Mouse (Mus musculus): ENCODE measurements around the gene S1pr4. TPM values are rescaled to one million over a fixed set of nuclear protein-coding genes. Genes with fewer than 3 reads are reported as not detected.

Gene S1pr4
- total RNA-seq, 2 experiments from 2014 or later = 0.64 to 0.86 TPM

GRCm38 (mm10) chr10:81523142-81523541, 23.2 kb upstream of the S1pr4 start:
- intact Hi-C loops (cut with DNase I; ENCODE audit: low total_unique reads) = no loop called here
- no peak for DNase-seq

GRCm38 (mm10) chr10:81519978-81520365, 20.0 kb upstream of the S1pr4 start:
- DNase-seq = no peak
- intact Hi-C loops (cut with DNase I; ENCODE audit: low total_unique reads) = no loop called here

- DNase-seq = no peak
- intact Hi-C loops (cut with DNase I; ENCODE audit: low total_unique reads) = no loop called here
These were observed 19.5 kb upstream of the S1pr4 start for GRCm38 (mm10) chr10:81519227-81519977.

- DNase-seq = peak; percentile 73
- intact Hi-C loops (cut with DNase I; ENCODE audit: low total_unique reads) = no loop called here
These were observed 18.6 kb upstream of the S1pr4 start for GRCm38 (mm10) chr10:81518546-81518945.

- DNase-seq = no peak
- intact Hi-C loops (cut with DNase I; ENCODE audit: low total_unique reads) = no loop called here
These were observed 17.3 kb upstream of the S1pr4 start for GRCm38 (mm10) chr10:81517227-81517626.

GRCm38 (mm10) chr10:81513798-81514197, 13.9 kb upstream of the S1pr4 start:
- intact Hi-C loops (cut with DNase I; ENCODE audit: low total_unique reads) = no loop called here
- no peak for DNase-seq

- DNase-seq = no peak
These were observed 10.4 kb upstream of the S1pr4 start for GRCm38 (mm10) chr10:81510246-81510810.

GRCm38 (mm10) chr10:81507691-81508489, 8.0 kb upstream of the S1pr4 start:
- intact Hi-C loops (cut with DNase I; ENCODE audit: low total_unique reads) = no loop called here
- DNase-seq = no peak

More at GRCm38 (mm10) chr10:81510246-81510810, 10.4 kb upstream of the S1pr4 start:
- intact Hi-C loops (cut with DNase I; ENCODE audit: low total_unique reads) = no loop called here

- DNase-seq = no peak
- intact Hi-C loops (cut with DNase I; ENCODE audit: low total_unique reads) = no loop called here
These were observed 7.2 kb upstream of the S1pr4 start for GRCm38 (mm10) chr10:81507095-81507494.

- no peak for DNase-seq
- intact Hi-C loops (cut with DNase I; ENCODE audit: low total_unique reads) = no loop called here
These were observed 5.2 kb upstream of the S1pr4 start for GRCm38 (mm10) chr10:81505016-81505664.

GRCm38 (mm10) chr10:81502658-81503057, 2.7 kb upstream of the S1pr4 start:
- intact Hi-C loops (cut with DNase I; ENCODE audit: low total_unique reads) = loop anchor here (5.0 kb wide), 2 partner anchors 35 to 50 kb away; no protein-coding TSS in a partner anchor
- DNase-seq = peak; percentile 83

GRCm38 (mm10) chr10:81501863-81502262, 1.9 kb upstream of the S1pr4 start:
- intact Hi-C loops (cut with DNase I; ENCODE audit: low total_unique reads) = loop anchor here (5.0 kb wide), 2 partner anchors 35 to 50 kb away; no protein-coding TSS in a partner anchor
- no peak for DNase-seq

GRCm38 (mm10) chr10:81499250-81499901, 556 bp downstream of the S1pr4 start:
- intact Hi-C loops (cut with DNase I; ENCODE audit: low total_unique reads) = no loop called here
- DNase-seq = no peak

- intact Hi-C loops (cut with DNase I; ENCODE audit: low total_unique reads) = no loop called here
- DNase-seq = no peak
These were observed 1.3 kb downstream of the S1pr4 start for GRCm38 (mm10) chr10:81498316-81499249.

- intact Hi-C loops (cut with DNase I; ENCODE audit: low total_unique reads) = no loop called here
- no peak for DNase-seq
These were observed 2.3 kb downstream of the S1pr4 start for GRCm38 (mm10) chr10:81497401-81498270.

GRCm38 (mm10) chr10:81496969-81497368, 3.0 kb downstream of the S1pr4 start:
- DNase-seq = no peak
- intact Hi-C loops (cut with DNase I; ENCODE audit: low total_unique reads) = no loop called here

GRCm38 (mm10) chr10:81496264-81496901, 3.5 kb downstream of the S1pr4 start, which contains the start of gene Ncln:
TSS of gene Ncln (minus strand) at chr10:81496392.
- intact Hi-C loops (cut with DNase I; ENCODE audit: low total_unique reads) = no loop called here
- DNase-seq = peak; percentile 98

All from gastrocnemius, postnatal 14 days (tissue).